Mouse (Mus musculus): Measurements from ENCODE around the gene Tomm22.
"Not testable (repeated sequence)": the region's sequence is repeated elsewhere in the genome, so short reads cannot be mapped to it uniquely, and the experiment has no call there.

Gene Tomm22

DNA sequence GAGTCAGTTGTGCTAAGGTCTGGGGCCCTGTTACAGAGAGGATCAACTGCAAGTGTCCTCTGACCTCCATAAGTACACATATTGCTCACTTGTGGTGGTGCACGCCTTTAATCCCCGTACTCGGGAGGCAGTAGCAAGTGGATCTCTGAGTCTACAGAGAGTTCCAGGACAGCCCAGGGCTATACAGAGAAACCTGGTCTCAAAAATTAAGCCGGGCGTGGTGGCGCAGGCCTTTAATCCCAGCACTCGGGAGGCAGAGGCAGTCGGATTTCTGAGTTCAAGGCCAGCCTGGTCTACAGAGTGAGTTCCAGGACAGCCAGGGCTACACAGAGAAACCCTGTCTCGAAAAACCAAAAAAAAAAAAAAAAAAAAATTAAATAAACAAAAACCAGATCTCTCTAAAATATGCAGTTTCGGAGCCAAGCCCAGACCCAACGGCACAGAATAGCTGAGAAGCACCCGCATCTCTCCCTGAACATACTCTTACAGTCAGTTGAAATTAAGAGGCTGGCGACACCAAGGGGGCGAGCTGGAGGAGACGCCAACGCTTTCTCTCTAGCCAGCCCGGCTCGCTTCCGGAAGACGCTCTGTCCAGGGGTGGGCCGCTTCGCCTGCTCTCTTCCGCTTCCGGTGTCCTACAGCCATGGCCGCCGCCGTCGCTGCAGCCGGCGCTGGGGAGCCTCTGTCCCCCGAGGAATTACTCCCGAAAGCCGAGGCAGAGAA lies at the start of gene Tomm22:
Gene Tomm22 (plus strand): TSS at position 613 of the 723 bp plus-strand sequence.
- peak; percentile 91 for DNase-seq (ENCODE audit: low spot score)

GRCm38 (mm10) chr15:79630471-79630870 lies 40.2 kb upstream of the Tomm22 start:
- no peak for DNase-seq (ENCODE audit: low spot score)

DNA sequence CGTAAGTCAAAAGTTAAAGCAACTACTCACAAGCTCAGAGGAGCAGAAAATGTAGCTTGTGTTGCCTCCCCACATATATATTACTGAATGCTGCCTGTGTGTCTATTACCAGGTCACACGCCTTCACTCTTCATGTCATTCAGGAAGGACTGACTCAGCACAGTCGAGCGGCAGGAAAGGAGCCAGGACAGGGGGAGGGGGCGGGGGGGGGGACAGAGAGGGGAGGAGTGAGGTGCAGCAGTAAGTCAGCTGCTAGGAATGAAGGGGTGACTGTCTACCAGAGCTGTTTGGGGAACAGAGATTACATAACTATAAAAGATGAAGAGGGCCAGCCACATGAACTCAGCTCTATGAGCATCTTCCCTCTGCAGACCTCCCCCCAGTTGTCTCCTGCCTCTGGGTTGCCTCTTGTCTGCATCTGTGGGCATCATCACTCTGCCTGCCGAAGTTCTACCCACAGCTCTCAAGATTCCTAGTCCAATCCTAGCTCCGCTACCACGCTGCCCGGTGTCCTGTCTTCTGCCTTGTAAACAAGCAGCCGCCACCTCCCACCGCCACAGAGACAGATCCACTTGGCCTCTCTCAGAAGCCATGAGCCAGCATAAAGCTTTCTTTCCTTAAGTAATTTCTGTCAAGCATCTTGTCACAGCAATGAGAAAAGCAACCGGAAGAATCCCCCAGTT lies 29.4 kb upstream of the Tomm22 start:
- DNase-seq (ENCODE audit: low spot score) = no peak

GRCm38 (mm10) chr15:79645483-79645882 lies 25.2 kb upstream of the Tomm22 start:
- DNase-seq (ENCODE audit: low spot score) = no peak

GRCm38 (mm10) chr15:79648130-79648529 lies 22.5 kb upstream of the Tomm22 start:
- no peak for DNase-seq (ENCODE audit: low spot score)

DNA sequence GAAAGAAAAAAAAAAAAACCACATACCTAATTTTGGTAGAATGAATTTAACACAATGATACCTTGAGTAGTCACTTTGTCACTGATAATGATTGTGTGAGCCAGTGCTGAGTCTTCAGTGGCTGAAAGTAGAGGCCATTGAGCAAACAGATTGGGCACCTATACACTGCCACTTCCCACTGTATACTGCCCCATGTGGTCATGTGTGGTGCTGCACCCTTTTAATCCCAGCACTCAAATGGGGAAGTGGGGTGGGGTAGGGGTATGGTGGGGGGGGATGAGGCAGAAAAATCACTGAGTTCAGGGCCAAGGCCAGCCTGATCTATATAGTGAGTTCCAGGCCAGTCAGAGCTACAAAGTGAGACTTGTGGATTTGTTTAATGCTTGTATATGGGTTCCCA lies 20.1 kb upstream of the Tomm22 start:
- DNase-seq (ENCODE audit: low spot score) = peak; percentile 39

DNA sequence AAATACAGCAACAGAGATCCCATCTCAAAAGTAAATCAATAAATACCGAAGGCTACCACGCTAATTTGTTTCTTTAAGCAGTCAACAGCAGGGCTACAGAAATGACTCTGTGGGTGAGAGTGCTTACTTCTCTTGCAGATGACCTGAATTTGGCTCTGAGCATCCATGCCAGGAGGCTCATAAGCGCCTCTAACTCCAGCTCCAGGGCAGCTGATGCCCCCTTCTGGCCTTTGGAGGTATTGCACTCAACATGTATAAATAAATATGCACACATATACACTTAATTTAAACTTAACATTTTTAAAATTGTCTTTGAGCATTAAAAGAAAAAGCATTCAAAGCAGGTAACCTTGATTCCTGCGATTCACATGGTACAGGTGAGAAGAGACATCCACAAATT lies 19.2 kb upstream of the Tomm22 start:
- no peak for DNase-seq (ENCODE audit: low spot score)

- no peak for DNase-seq (ENCODE audit: low spot score)
Measured at GRCm38 (mm10) chr15:79656451-79656850, 14.2 kb upstream of the Tomm22 start.

GRCm38 (mm10) chr15:79657837-79658530 lies 12.7 kb upstream of the Tomm22 start:
- DNase-seq (ENCODE audit: low spot score) = peak; percentile 90

GRCm38 (mm10) chr15:79658531-79659375 lies 11.9 kb upstream of the Tomm22 start, which contains the start of the genes Fam227a and Cby1:
Fam227a (minus strand) TSS chr15:79658956.
Cby1 (plus strand) TSS chr15:79659199.
- DNase-seq (ENCODE audit: low spot score) = peak; percentile 96

GRCm38 (mm10) chr15:79661852-79662251 lies 8.8 kb upstream of the Tomm22 start:
- DNase-seq (ENCODE audit: low spot score) = no peak

- DNase-seq (ENCODE audit: low spot score) = no peak
Measured at GRCm38 (mm10) chr15:79664666-79665065, 6.0 kb upstream of the Tomm22 start.

- DNase-seq (ENCODE audit: low spot score) = no peak
Measured at GRCm38 (mm10) chr15:79669195-79669594, 1.5 kb upstream of the Tomm22 start.

DNA sequence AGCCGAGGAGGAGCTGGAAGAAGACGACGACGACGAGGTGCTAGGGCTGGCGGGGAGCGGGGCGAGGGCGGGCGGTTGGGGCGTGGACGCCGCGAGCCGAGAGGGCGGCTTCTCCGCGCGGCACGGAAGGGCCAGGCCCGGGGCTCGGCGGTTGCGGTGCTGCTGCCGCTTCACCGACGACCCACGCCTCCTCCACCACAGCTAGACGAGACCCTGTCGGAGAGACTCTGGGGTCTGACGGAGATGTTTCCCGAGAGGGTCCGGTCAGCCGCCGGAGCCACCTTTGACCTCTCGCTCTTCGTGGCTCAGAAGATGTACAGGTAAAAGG lies 275 bp downstream of the Tomm22 start:
- no peak for DNase-seq (ENCODE audit: low spot score)

DNA sequence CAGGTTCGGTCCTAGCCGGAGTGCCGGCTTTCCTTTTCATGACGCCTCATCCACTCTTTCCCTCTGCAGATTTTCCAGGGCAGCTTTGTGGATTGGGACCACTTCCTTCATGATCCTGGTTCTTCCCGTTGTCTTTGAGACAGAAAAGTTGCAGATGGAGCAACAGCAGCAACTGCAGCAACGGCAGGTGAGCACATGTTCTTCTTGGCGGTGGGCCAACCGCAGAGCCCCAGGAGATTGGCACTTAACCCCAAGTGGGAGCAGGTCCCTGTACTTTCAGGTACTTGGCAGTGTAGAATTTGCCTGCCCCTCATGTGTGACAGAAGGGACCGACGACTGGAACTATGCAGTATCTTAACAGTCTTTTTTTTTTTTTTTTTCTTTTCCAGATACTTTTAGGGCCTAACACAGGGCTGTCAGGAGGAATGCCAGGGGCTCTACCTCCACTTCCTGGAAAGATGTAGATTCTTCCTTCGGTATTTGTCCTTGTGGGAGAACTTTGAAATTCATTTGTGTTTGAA lies 1.2 kb downstream of the Tomm22 start:
- not testable (repeated sequence) for DNase-seq (ENCODE audit: low spot score)

DNA sequence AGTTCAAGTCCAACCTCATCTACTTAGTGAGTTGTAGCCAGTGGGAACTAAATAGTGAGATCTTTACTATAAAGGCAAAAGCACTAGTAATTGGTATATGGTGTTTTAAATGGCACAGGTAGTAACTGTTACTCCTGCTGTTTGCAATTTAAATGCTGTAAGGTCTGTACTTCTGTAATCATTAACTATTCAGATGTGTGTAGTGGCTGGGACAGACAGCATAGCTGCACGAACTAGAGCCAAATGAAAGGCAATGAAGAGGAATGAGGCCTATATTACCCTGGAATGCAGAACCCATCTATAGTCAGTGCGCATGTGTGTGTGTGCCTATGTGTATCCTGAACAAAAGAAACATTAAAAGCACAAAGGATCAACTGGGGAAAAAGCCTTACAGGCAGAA lies 7.3 kb downstream of the Tomm22 start:
- no peak for DNase-seq (ENCODE audit: low spot score)

GRCm38 (mm10) chr15:79681973-79682372 lies 11.3 kb downstream of the Tomm22 start:
- no peak for DNase-seq (ENCODE audit: low spot score)

- DNase-seq (ENCODE audit: low spot score) = no peak
Measured at GRCm38 (mm10) chr15:79683146-79683545, 12.5 kb downstream of the Tomm22 start.

GRCm38 (mm10) chr15:79683707-79684465 lies 13.2 kb downstream of the Tomm22 start:
- peak; percentile 56 for DNase-seq (ENCODE audit: low spot score)

DNA sequence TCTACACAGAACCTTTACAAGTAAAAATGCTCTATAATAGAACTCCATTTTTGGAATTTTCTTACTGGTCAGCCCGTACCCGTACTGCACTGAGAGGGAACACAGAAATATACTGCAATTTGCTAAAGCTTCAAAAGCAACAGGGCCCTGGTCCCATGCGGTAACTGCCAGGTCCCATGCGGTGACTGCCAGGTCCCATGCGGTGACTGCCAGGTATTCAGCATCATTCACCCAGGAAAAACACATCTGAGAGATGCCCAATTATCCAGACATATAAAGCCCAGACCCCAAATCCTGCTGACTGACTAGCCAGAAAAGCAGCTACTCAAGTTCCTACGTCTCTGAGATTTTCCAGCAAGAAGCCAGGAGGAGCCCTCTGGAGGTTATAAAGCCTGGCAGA lies 14.0 kb downstream of the Tomm22 start:
- no peak for DNase-seq (ENCODE audit: low spot score)

- DNase-seq (ENCODE audit: low spot score) = no peak
Measured at GRCm38 (mm10) chr15:79685141-79685641, 14.5 kb downstream of the Tomm22 start.

All from urinary bladder, postnatal 14 days (tissue).